8 mouse cellular contexts compared by ENCODE assay signal in the genomic region with DNA sequence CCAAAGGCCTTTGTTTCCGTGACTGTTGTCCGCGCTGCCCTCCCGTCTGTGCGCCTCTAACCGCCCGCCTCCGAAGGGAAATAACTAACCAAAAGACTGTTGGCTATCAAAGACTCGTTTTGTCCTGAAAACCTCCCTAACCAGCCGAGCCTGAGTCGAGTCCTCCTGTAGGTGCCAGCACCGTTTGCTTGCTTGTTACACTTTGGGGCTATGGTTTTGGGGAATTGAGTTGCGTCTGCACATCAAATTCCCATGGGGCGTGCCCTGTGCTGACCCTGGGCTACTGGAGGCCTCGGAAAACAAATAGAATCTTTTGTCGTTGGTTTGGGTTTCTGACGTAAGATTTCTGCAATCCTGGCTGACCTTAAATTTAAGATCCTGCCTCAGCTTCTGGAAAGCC. TPM values are rescaled to one million over a fixed set of nuclear protein-coding genes. Genes with fewer than 3 reads are reported as not detected.
DNase-seq lines count a peak whose midpoint lies in the region; ATAC-seq and TF ChIP-seq lines count a peak whose summit lies in the region.

No protein-coding gene starts in this region.

- no peaks in the 10 kb centered on the region for H3K9me3 ChIP-seq in heart, embryonic 16.5 days (replicated peaks; ENCODE audit: control insufficient read depth, low read length)

- H3K27ac ChIP-seq in kidney, adult 2 months (ENCODE audit: insufficient read depth, low read depth, low read length) = peak overlapping the region; percentile 79
- H3K27ac ChIP-seq in cortical plate, adult 2 months (ENCODE audit: insufficient read depth, low read length) = peak overlapping the region; percentile 68
- peak overlapping the region; percentile 86 for H3K27ac ChIP-seq in heart, embryonic 16.5 days (ENCODE audit: low read length)
- peak overlapping the region; percentile 90 for H3K27ac ChIP-seq in liver, adult 2 months (replicated peaks; ENCODE audit: insufficient read depth, low read depth, low read length)
- peak overlapping the region; percentile 74 for H3K27ac ChIP-seq in small intestine, adult 2 months (ENCODE audit: insufficient read depth, low read depth, low read length)

- H3K4me1 ChIP-seq in kidney, adult 2 months (ENCODE audit: control insufficient read depth, insufficient read depth, low read length) = peaks cover 15% of the 10 kb centered on the region; the same call in 1 of the 2 replicates
- no peaks in the 10 kb centered on the region for H3K4me1 ChIP-seq in cortical plate, adult 2 months (ENCODE audit: control insufficient read depth, insufficient read depth, low read length)
- H3K4me1 ChIP-seq in heart, embryonic 16.5 days (ENCODE audit: control insufficient read depth, insufficient read depth, low read length) = peaks cover 27% of the 10 kb centered on the region
- H3K4me1 ChIP-seq in liver, adult 2 months (ENCODE audit: control insufficient read depth, insufficient read depth, low read length) = peaks cover 33% of the 10 kb centered on the region
- H3K4me1 ChIP-seq in small intestine, adult 2 months (ENCODE audit: control insufficient read depth, insufficient read depth, insufficient read length, low read length) = peaks cover 2% of the 10 kb centered on the region; the same call in 1 of the 2 replicates

- peak; percentile 65 for DNase-seq in kidney, adult 2 months
- no peak for DNase-seq in kidney, adult 11 months
- DNase-seq in liver, adult 2 months (ENCODE audit: extremely low read depth, low read depth, low spot score) = peak; percentile 85
- no peak for DNase-seq in cerebellum, adult 11 months
- no peak for DNase-seq in cerebellum, adult 9-11 months

- WGBS in kidney, adult 2 months = 2% methylated on average over 17 of the region's 17 CpGs
- 3% methylated on average over 17 of the region's 17 CpGs for WGBS in heart, embryonic 16.5 days
- WGBS in liver, adult 2 months = under 1% methylated on average over 17 of the region's 17 CpGs
- WGBS in small intestine, adult 2 months = 1% methylated on average over 17 of the region's 17 CpGs

- peak overlapping the region; percentile 81 for H3K9ac ChIP-seq in heart, embryonic 16.5 days (ENCODE audit: low read length)
- peak overlapping the region; percentile 72 for H3K9ac ChIP-seq in liver, adult 2 months (ENCODE audit: low read depth, low read length)

- peaks cover 11% of the 10 kb centered on the region; the same call in 1 of the 2 replicates for H3K79me2 ChIP-seq in liver, adult 2 months (ENCODE audit: control insufficient read depth, insufficient read depth, low read length)

- H3K36me3 ChIP-seq in kidney, adult 2 months (ENCODE audit: control insufficient read depth, insufficient read depth, low read length) = peaks cover 11% of the 10 kb centered on the region; the same call in 1 of the 2 replicates
- peaks cover 22% of the 10 kb centered on the region for H3K36me3 ChIP-seq in heart, embryonic 16.5 days (ENCODE audit: control insufficient read depth, insufficient read depth)
- H3K36me3 ChIP-seq in liver, adult 2 months (ENCODE audit: control insufficient read depth, insufficient read depth, low read length) = peaks cover 18% of the 10 kb centered on the region; the same call in 1 of the 2 replicates
- peaks cover 23% of the 10 kb centered on the region for H3K36me3 ChIP-seq in small intestine, adult 2 months (ENCODE audit: control insufficient read depth, insufficient read depth, low read length)

- TF ChIP-seq POLR2A in kidney, adult 2 months (IDR thresholded peaks at IDR 0.05; ENCODE audit: low read depth, low read length) = no peak
- no peak for TF ChIP-seq POLR2A in cortical plate, adult 2 months (IDR thresholded peaks at IDR 0.05; ENCODE audit: extremely low read depth, insufficient read depth, low read length)
- no peak for TF ChIP-seq POLR2A in liver, adult 2 months (IDR thresholded peaks at IDR 0.05; ENCODE audit: extremely low read depth, insufficient read depth, low read length)
- peak; percentile 8; the same call in 1 of the 2 replicates for TF ChIP-seq POLR2A in small intestine, adult 2 months (IDR thresholded peaks at IDR 0.05; ENCODE audit: low read depth, low read length)

- TF ChIP-seq CTCF in kidney, adult 2 months (conservative IDR thresholded peaks at IDR 0.05; ENCODE audit: insufficient read depth, insufficient read length, low read depth, low read length) = no peak
- TF ChIP-seq CTCF in cortical plate, adult 2 months (IDR thresholded peaks at IDR 0.05; ENCODE audit: extremely low read depth, insufficient read depth, low read length) = no peak
- no peak for TF ChIP-seq CTCF in liver, adult 2 months (IDR thresholded peaks at IDR 0.05; ENCODE audit: low read depth, low read length)
- TF ChIP-seq CTCF in small intestine, adult 2 months (IDR thresholded peaks at IDR 0.05; ENCODE audit: extremely low read depth, insufficient read length, insufficient replicate concordance, low read depth, low read length) = no peak

- H3K4me3 ChIP-seq in kidney, adult 2 months (ENCODE audit: insufficient read depth, low read depth, low read length) = peak overlapping the region; percentile 60
- H3K4me3 ChIP-seq in cortical plate, adult 2 months (ENCODE audit: insufficient read depth, low read length) = peak overlapping the region; percentile 78
- peak overlapping the region; percentile 53 for H3K4me3 ChIP-seq in heart, embryonic 16.5 days (ENCODE audit: low read length)
- H3K4me3 ChIP-seq in liver, adult 2 months (ENCODE audit: insufficient read depth, low read depth, low read length) = peak overlapping the region; percentile 62
- peak overlapping the region; percentile 72 for H3K4me3 ChIP-seq in small intestine, adult 2 months (ENCODE audit: low read depth, low read length)

- no peaks in the 10 kb centered on the region for H3K27me3 ChIP-seq in kidney, adult 2 months (replicated peaks; ENCODE audit: control insufficient read depth, insufficient read depth, low read length)
- H3K27me3 ChIP-seq in heart, embryonic 16.5 days (ENCODE audit: control insufficient read depth, insufficient read depth, low read length) = no peaks in the 10 kb centered on the region
- no peaks in the 10 kb centered on the region for H3K27me3 ChIP-seq in liver, adult 2 months (ENCODE audit: control insufficient read depth, insufficient read depth, low read length)
- no peaks in the 10 kb centered on the region for H3K27me3 ChIP-seq in small intestine, adult 2 months (ENCODE audit: control insufficient read depth, insufficient read depth, low read length)

- H3K4me2 ChIP-seq in heart, embryonic 16.5 days (ENCODE audit: low read depth, low read length) = peak overlapping the region; percentile 69

- no peak for ATAC-seq in heart, embryonic 16.5 days (replicated peaks; ENCODE audit: extremely low read depth, insufficient read depth, low FRiP score)

RNA-seq across cellular contexts. Expression of a gene that starts 0.8 kb away (rescaled TPM):
- polyA plus RNA-seq in kidney, adult 2 months (2012; rRNA removed) = 1,329 and 1,360 TPM in 2 replicates
- 1,470 and 1,570 TPM in 2 replicates for polyA plus RNA-seq in cortical plate, adult 2 months (2012; rRNA removed)
- polyA plus RNA-seq in heart, embryonic 16.5 days (2015; fragmentation: Nextera tagmentation; extraction: Ambion mirVana) = 684 and 727 TPM in 2 replicates
- 1,440 and 1,681 TPM in 2 replicates for total RNA-seq in liver, adult 2 months (2014; rRNA removed)
- polyA plus RNA-seq in liver, adult 2 months (2012; rRNA removed) = 488 and 544 TPM in 2 replicates
- polyA plus RNA-seq in small intestine, adult 2 months (2012; rRNA removed) = 1,193 and 1,266 TPM in 2 replicates

RNA-seq across cellular contexts. Expression of a gene that starts 5.1 kb away (rescaled TPM):
- polyA plus RNA-seq in kidney, adult 2 months (2012; rRNA removed) = 176 and 310 TPM in 2 replicates
- 361 and 402 TPM in 2 replicates for polyA plus RNA-seq in cortical plate, adult 2 months (2012; rRNA removed)
- 809 and 812 TPM in 2 replicates for polyA plus RNA-seq in heart, embryonic 16.5 days (2015; fragmentation: Nextera tagmentation; extraction: Ambion mirVana)
- total RNA-seq in liver, adult 2 months (2014; rRNA removed) = 355 and 400 TPM in 2 replicates
- polyA plus RNA-seq in liver, adult 2 months (2012; rRNA removed) = 95.1 and 111 TPM in 2 replicates
- 159 and 207 TPM in 2 replicates for polyA plus RNA-seq in small intestine, adult 2 months (2012; rRNA removed)

RNA-seq across cellular contexts. Expression of a gene that starts 6.7 kb away (rescaled TPM):
- 5.6 TPM in 2 replicates for polyA plus RNA-seq in kidney, adult 2 months (2012; rRNA removed)
- polyA plus RNA-seq in cortical plate, adult 2 months (2012; rRNA removed) = 0.08 and 0.32 TPM in 2 replicates
- polyA plus RNA-seq in heart, embryonic 16.5 days (2015; fragmentation: Nextera tagmentation; extraction: Ambion mirVana) = 0.34 TPM in 1 of 2 replicates, not detected in the other
- total RNA-seq in liver, adult 2 months (2014; rRNA removed) = 0.13 TPM in 1 of 2 replicates, not detected in the other
- 0.98 TPM in 1 of 2 replicates, not detected in the other for polyA plus RNA-seq in liver, adult 2 months (2012; rRNA removed)
- 1.5 TPM in 1 of 2 replicates, not detected in the other for polyA plus RNA-seq in small intestine, adult 2 months (2012; rRNA removed)

RNA-seq across cellular contexts. Expression of a gene that starts 6.9 kb away (rescaled TPM):
- 36.8 and 37.7 TPM in 2 replicates for polyA plus RNA-seq in kidney, adult 2 months (2012; rRNA removed)
- 18.4 and 20.8 TPM in 2 replicates for polyA plus RNA-seq in cortical plate, adult 2 months (2012; rRNA removed)
- 2.3 and 2.8 TPM in 2 replicates for polyA plus RNA-seq in heart, embryonic 16.5 days (2015; fragmentation: Nextera tagmentation; extraction: Ambion mirVana)
- 3.2 and 5.4 TPM in 2 replicates for total RNA-seq in liver, adult 2 months (2014; rRNA removed)
- polyA plus RNA-seq in liver, adult 2 months (2012; rRNA removed) = 20.8 and 30.8 TPM in 2 replicates
- 22.1 and 45.8 TPM in 2 replicates for polyA plus RNA-seq in small intestine, adult 2 months (2012; rRNA removed)

RNA-seq across cellular contexts. Expression of a gene that starts 24.8 kb away (rescaled TPM):
- polyA plus RNA-seq in kidney, adult 2 months (2012; rRNA removed) = 80.3 and 84.9 TPM in 2 replicates
- 59.4 and 60.2 TPM in 2 replicates for polyA plus RNA-seq in cortical plate, adult 2 months (2012; rRNA removed)
- 76.8 and 82.5 TPM in 2 replicates for polyA plus RNA-seq in heart, embryonic 16.5 days (2015; fragmentation: Nextera tagmentation; extraction: Ambion mirVana)
- total RNA-seq in liver, adult 2 months (2014; rRNA removed) = 48.0 and 59.1 TPM in 2 replicates
- polyA plus RNA-seq in liver, adult 2 months (2012; rRNA removed) = 62.1 and 66.4 TPM in 2 replicates
- 25.3 and 48.5 TPM in 2 replicates for polyA plus RNA-seq in small intestine, adult 2 months (2012; rRNA removed)

Comparison
In these comparisons a context has a peak if more than half of its experiments do, and no peak if none do; other contexts are left out.
1. DNase-seq: peak in kidney, adult 2 months (single experiment) and liver, adult 2 months (single experiment); none in kidney, adult 11 months (single experiment), cerebellum, adult 11 months (single experiment) and cerebellum, adult 9-11 months (single experiment).
2. Peak in every context shown above with its lines, with median percentiles within 50 percentile points of each other: H3K27ac ChIP-seq and H3K4me3 ChIP-seq.